In genomic region chr10:39498641-39499040, GRCm38 (mm10) we compare ENCODE assay signal across 16 mouse cellular contexts.
DNase-seq lines count a peak whose midpoint lies in the region; ATAC-seq and TF ChIP-seq lines count a peak whose summit lies in the region.
"Had no signal": no experiment of that assay in that cellular context is flagged by ENCODE, and none has a peak within 500 bp of the region (broad histone marks: within the 10 kb centered on the region; RNA-seq: fewer than 3 reads in every experiment).

No protein-coding gene starts in this region.

- peak overlapping the region; percentile 53; the same call in 1 of the 2 replicates for H3K9ac ChIP-seq in hindbrain, embryonic 13.5 days
- H3K9ac ChIP-seq in neural tube, embryonic 15.5 days (replicated peaks), result 0 out of 2 replicates have a peak overlapping the region, but pooled peaks have one; percentile 4
- H3K9ac ChIP-seq: liver, postnatal 0 days had no signal

- peak; percentile 70 for ATAC-seq in cerebellum, adult (ENCODE audit: insufficient number of reproducible peaks, low FRiP score, low TSS enrichment)
- ATAC-seq in hindbrain, embryonic 13.5 days (ENCODE audit: low FRiP score), result no peak
- no peak for ATAC-seq in neural tube, embryonic 15.5 days (ENCODE audit: low FRiP score)
- ATAC-seq: liver, postnatal 0 days had no signal

- H3K27me3 ChIP-seq in hindbrain, embryonic 13.5 days, result no peaks in the 10 kb centered on the region
- H3K27me3 ChIP-seq in neural tube, embryonic 15.5 days (replicated peaks), result no peaks in the 10 kb centered on the region
- H3K27me3 ChIP-seq: CH12.LX had no signal

- H3K27ac ChIP-seq in layer of hippocampus, adult 2 months, result peak overlapping the region; percentile 61
- peak overlapping the region; percentile 73 for H3K27ac ChIP-seq in hindbrain, embryonic 13.5 days
- H3K27ac ChIP-seq in neural tube, embryonic 15.5 days (replicated peaks), result peak overlapping the region; percentile 58
- H3K27ac ChIP-seq: heart, embryonic 10.5 days; macrophage had no signal

- H3K4me1 ChIP-seq in hindbrain, embryonic 13.5 days (replicated peaks), result peaks cover 65% of the 10 kb centered on the region
- peaks cover 64% of the 10 kb centered on the region for H3K4me1 ChIP-seq in neural tube, embryonic 15.5 days

- H3K4me3 ChIP-seq in layer of hippocampus, adult 2 months, result 0 out of 2 replicates have a peak overlapping the region, but pooled peaks have one; percentile 7
- H3K4me3 ChIP-seq in hindbrain, embryonic 13.5 days, result no peak overlapping the region
- H3K4me3 ChIP-seq in neural tube, embryonic 15.5 days (replicated peaks), result no peak overlapping the region
- H3K4me3 ChIP-seq: heart, embryonic 10.5 days had no signal

- no peak for TF ChIP-seq CTCF in layer of hippocampus, adult 2 months (conservative IDR thresholded peaks at IDR 0.05)

- 68% methylated on average over 7 of the region's 7 CpGs for WGBS in hindbrain, embryonic 13.5 days
- WGBS in neural tube, embryonic 15.5 days, result 54% methylated on average over 7 of the region's 7 CpGs

- no peaks in the 10 kb centered on the region for H3K9me3 ChIP-seq in hindbrain, embryonic 13.5 days
- H3K9me3 ChIP-seq in neural tube, embryonic 15.5 days (replicated peaks), result no peaks in the 10 kb centered on the region
- H3K9me3 ChIP-seq: heart, embryonic 10.5 days had no signal

- no peak for DNase-seq in cerebellum, adult 9-10 months
- DNase-seq in layer of hippocampus, adult 2 months (ENCODE audit: low spot score in 2 of 2), result no peak
- DNase-seq in layer of hippocampus, postnatal 10 days (ENCODE audit: low spot score in 2 of 2), result no peak
- DNase-seq in right cerebral cortex, postnatal 25 days, result no peak
- DNase-seq in thymus, postnatal 10 days (ENCODE audit: low spot score in 2 of 2), result no peak
- DNase-seq: embryo, embryonic 11 days; heart, postnatal 4 days; kidney, adult 2 months; liver, postnatal 0 days; thymus, postnatal 25 days had no signal

- no peaks in the 10 kb centered on the region for H3K36me3 ChIP-seq in hindbrain, embryonic 13.5 days
- H3K36me3 ChIP-seq in neural tube, embryonic 15.5 days, result no peaks in the 10 kb centered on the region
- H3K36me3 ChIP-seq: heart, embryonic 10.5 days had no signal

- H3K4me2 ChIP-seq in hindbrain, embryonic 13.5 days, result no peak overlapping the region
- H3K4me2 ChIP-seq in neural tube, embryonic 15.5 days, result no peak overlapping the region
